Mouse (Mus musculus): ENCODE results near the gene Mpv17. TPM values are rescaled to one million over a fixed set of nuclear protein-coding genes. Genes with fewer than 3 reads are reported as not detected.
A peak's percentile ranks its signal among the peaks of the same experiment; 100 is the strongest.

Mpv17 gene
- polyA plus RNA-seq, 1 experiment from 2014 or later = 73.4 TPM

- peaks cover 8% of the 10 kb centered on the region; the same call in 1 of the 2 replicates for H3K4me1 ChIP-seq
- no peak overlapping the region for H3K4me2 ChIP-seq (replicated peaks)
- no peaks in the 10 kb centered on the region for H3K9me3 ChIP-seq (replicated peaks)
- H3K27me3 ChIP-seq = no peaks in the 10 kb centered on the region
- no peak overlapping the region for H3K27ac ChIP-seq (replicated peaks)
- ATAC-seq (ENCODE audit: insufficient number of reproducible peaks, low FRiP score, low TSS enrichment, low read depth) = no peak
- no peak overlapping the region for H3K4me3 ChIP-seq (replicated peaks)
- H3K9ac ChIP-seq = no peak overlapping the region
- 88% methylated on average over 9 of the region's 9 CpGs for WGBS
- peaks cover 7% of the 10 kb centered on the region; the same call in 1 of the 2 replicates for H3K36me3 ChIP-seq
Observed at GRCm38 (mm10) chr5:31181183-31181770, 27.2 kb upstream of the Mpv17 start.

- peak; percentile 98 for ATAC-seq (ENCODE audit: insufficient number of reproducible peaks, low FRiP score, low TSS enrichment, low read depth)
- Histone ChIP-seq H3K4me2 (replicated peaks) (peak within 1 kb of the TSS; percentile 83), H3K4me1 (peaks cover 8% of the 10 kb centered on the region; the same call in 1 of the 2 replicates), H3K4me3 (replicated peaks) (peak within 1 kb of the TSS; percentile 93), H3K9me3 (replicated peaks) (no peaks in the 10 kb centered on the region), H3K27ac (replicated peaks) (peak within 1 kb of the TSS; percentile 99), H3K9ac (peak within 1 kb of the TSS; percentile 71), H3K36me3 (peaks cover 7% of the 10 kb centered on the region; the same call in 1 of the 2 replicates), H3K27me3 (no peaks in the 10 kb centered on the region)
- under 1% methylated on average over 59 of the region's 59 CpGs for WGBS
Observed at GRCm38 (mm10) chr5:31179766-31180630, 25.9 kb upstream of the Mpv17 start, which contains the start of the genes Gm29609 and Gtf3c2. Gene Gm29609 (minus strand): TSS chr5:31179911. Gene Gtf3c2 (minus strand): TSS chr5:31180144.

GRCm38 (mm10) chr5:31179301-31179765 is 25.3 kb upstream of the Mpv17 start:
- Histone ChIP-seq H3K9ac (peak overlapping the region; percentile 71), H3K27me3 (no peaks in the 10 kb centered on the region), H3K9me3 (replicated peaks) (no peaks in the 10 kb centered on the region), H3K4me1 (peaks cover 8% of the 10 kb centered on the region; the same call in 1 of the 2 replicates), H3K4me3 (replicated peaks) (peak overlapping the region; percentile 93), H3K4me2 (replicated peaks) (peak overlapping the region; percentile 83), H3K27ac (replicated peaks) (peak overlapping the region; percentile 99), H3K36me3 (peaks cover 12% of the 10 kb centered on the region)
- 0% methylated on average over 25 of the region's 25 CpGs for WGBS
- ATAC-seq (ENCODE audit: insufficient number of reproducible peaks, low FRiP score, low TSS enrichment, low read depth) = peak; percentile 49; the same call in 1 of the 2 replicates

GRCm38 (mm10) chr5:31168630-31169029 is 14.6 kb upstream of the Mpv17 start:
- ATAC-seq (ENCODE audit: insufficient number of reproducible peaks, low FRiP score, low TSS enrichment, low read depth) = no peak
- 88% methylated on average over 4 of the region's 4 CpGs for WGBS
- no peaks in the 10 kb centered on the region for H3K9me3 ChIP-seq (replicated peaks)
- no peaks in the 10 kb centered on the region for H3K4me1 ChIP-seq
- H3K4me3 ChIP-seq (replicated peaks) = no peak overlapping the region
- no peaks in the 10 kb centered on the region for H3K27me3 ChIP-seq
- no peak overlapping the region for H3K9ac ChIP-seq
- H3K4me2 ChIP-seq (replicated peaks) = no peak overlapping the region
- peaks cover 87% of the 10 kb centered on the region for H3K36me3 ChIP-seq
- no peak overlapping the region for H3K27ac ChIP-seq (replicated peaks)

GRCm38 (mm10) chr5:31164878-31165277 is 10.8 kb upstream of the Mpv17 start:
- Histone ChIP-seq H3K36me3 (peaks cover 88% of the 10 kb centered on the region), H3K9ac (no peak overlapping the region), H3K4me3 (replicated peaks) (no peak overlapping the region), H3K4me2 (replicated peaks) (no peak overlapping the region), H3K27ac (replicated peaks) (no peak overlapping the region), H3K9me3 (replicated peaks) (no peaks in the 10 kb centered on the region), H3K4me1 (no peaks in the 10 kb centered on the region), H3K27me3 (no peaks in the 10 kb centered on the region)
- WGBS = 94% methylated on average over 1 of the region's 1 CpGs
- ATAC-seq (ENCODE audit: insufficient number of reproducible peaks, low FRiP score, low TSS enrichment, low read depth) = no peak

GRCm38 (mm10) chr5:31162462-31162861 is 8.4 kb upstream of the Mpv17 start:
- Histone ChIP-seq H3K9me3 (replicated peaks) (no peaks in the 10 kb centered on the region), H3K27ac (replicated peaks) (no peak overlapping the region), H3K4me3 (replicated peaks) (no peak overlapping the region), H3K4me1 (no peaks in the 10 kb centered on the region), H3K36me3 (peaks cover 88% of the 10 kb centered on the region), H3K27me3 (no peaks in the 10 kb centered on the region), H3K4me2 (replicated peaks) (no peak overlapping the region), H3K9ac (no peak overlapping the region)
- ATAC-seq (ENCODE audit: insufficient number of reproducible peaks, low FRiP score, low TSS enrichment, low read depth) = no peak

- WGBS = 21% methylated on average over 6 of the region's 6 CpGs
- H3K9me3 ChIP-seq (replicated peaks) = no peaks in the 10 kb centered on the region
- H3K27ac ChIP-seq (replicated peaks) = peak overlapping the region; percentile 88; the same call in 1 of the 2 replicates
- no peak for ATAC-seq (ENCODE audit: insufficient number of reproducible peaks, low FRiP score, low TSS enrichment, low read depth)
- peak overlapping the region; percentile 64 for H3K4me2 ChIP-seq (replicated peaks)
- peaks cover 12% of the 10 kb centered on the region for H3K4me1 ChIP-seq
- peaks cover 32% of the 10 kb centered on the region for H3K36me3 ChIP-seq
- no peaks in the 10 kb centered on the region for H3K27me3 ChIP-seq
- H3K4me3 ChIP-seq (replicated peaks) = peak overlapping the region; percentile 65
- H3K9ac ChIP-seq = peak overlapping the region; percentile 62
Observed at GRCm38 (mm10) chr5:31153516-31154151, 417 bp downstream of the Mpv17 start.

GRCm38 (mm10) chr5:31151746-31152145 is 2.3 kb downstream of the Mpv17 start:
- H3K4me2 ChIP-seq (replicated peaks) = no peak overlapping the region
- H3K27ac ChIP-seq (replicated peaks) = no peak overlapping the region
- no peaks in the 10 kb centered on the region for H3K27me3 ChIP-seq
- H3K9me3 ChIP-seq (replicated peaks) = no peaks in the 10 kb centered on the region
- 95% methylated on average over 3 of the region's 3 CpGs for WGBS
- H3K36me3 ChIP-seq = peaks cover 17% of the 10 kb centered on the region
- peaks cover 12% of the 10 kb centered on the region for H3K4me1 ChIP-seq
- H3K9ac ChIP-seq = no peak overlapping the region
- H3K4me3 ChIP-seq (replicated peaks) = no peak overlapping the region
- ATAC-seq (ENCODE audit: insufficient number of reproducible peaks, low FRiP score, low TSS enrichment, low read depth) = no peak

GRCm38 (mm10) chr5:31149781-31150180 is 4.3 kb downstream of the Mpv17 start:
- 81% methylated on average over 4 of the region's 4 CpGs for WGBS
- ATAC-seq (ENCODE audit: insufficient number of reproducible peaks, low FRiP score, low TSS enrichment, low read depth) = no peak
- peaks cover 28% of the 10 kb centered on the region for H3K36me3 ChIP-seq

GRCm38 (mm10) chr5:31138968-31139425 is 15.1 kb downstream of the Mpv17 start:
- no peaks in the 10 kb centered on the region for H3K9me3 ChIP-seq (replicated peaks)
- H3K4me3 ChIP-seq (replicated peaks) = peak overlapping the region; percentile 4; the same call in 1 of the 2 replicates
- peaks cover 15% of the 10 kb centered on the region for H3K36me3 ChIP-seq
- peak overlapping the region; percentile 27 for H3K4me2 ChIP-seq (replicated peaks)
- peaks cover 58% of the 10 kb centered on the region for H3K27me3 ChIP-seq
- no peak for ATAC-seq (ENCODE audit: insufficient number of reproducible peaks, low FRiP score, low TSS enrichment, low read depth)
- 10% methylated on average over 9 of the region's 9 CpGs for WGBS
- H3K27ac ChIP-seq (replicated peaks) = no peak overlapping the region
- H3K4me1 ChIP-seq = peaks cover 19% of the 10 kb centered on the region
- no peak overlapping the region for H3K9ac ChIP-seq

More at GRCm38 (mm10) chr5:31149781-31150180, 4.3 kb downstream of the Mpv17 start:
- Histone ChIP-seq H3K9ac (no peak overlapping the region), H3K27ac (replicated peaks) (no peak overlapping the region), H3K4me2 (replicated peaks) (no peak overlapping the region), H3K4me1 (peaks cover 9% of the 10 kb centered on the region), H3K9me3 (replicated peaks) (no peaks in the 10 kb centered on the region), H3K27me3 (no peaks in the 10 kb centered on the region), H3K4me3 (replicated peaks) (no peak overlapping the region)

Measured in embryonic facial prominence, embryonic 15.5 days (tissue).